ENCODE assay signal across 8 mouse cellular contexts in genomic region chr11:97556569-97557408, GRCm38 (mm10). TPM values are rescaled to one million over a fixed set of nuclear protein-coding genes. Genes with fewer than 3 reads are reported as not detected.
DNase-seq lines count a peak whose midpoint lies in the region; ATAC-seq and TF ChIP-seq lines count a peak whose summit lies in the region.

No protein-coding gene starts in this region.

- no peak for TF ChIP-seq POLR2A in bone marrow macrophage, adult 2 months (IDR thresholded peaks at IDR 0.05; ENCODE audit: borderline replicate concordance, low read depth, low read length)

- H3K9me3 ChIP-seq in forebrain, embryonic 14.5 days (replicated peaks; ENCODE audit: control insufficient read depth, low read length) = no peaks in the 10 kb centered on the region
- no peaks in the 10 kb centered on the region for H3K9me3 ChIP-seq in lung, embryonic 16.5 days (ENCODE audit: control insufficient read depth, low read length)

- ATAC-seq in forebrain, embryonic 14.5 days = peak; percentile 47; the same call in 1 of the 2 replicates
- ATAC-seq in lung, embryonic 16.5 days (ENCODE audit: low read depth) = 0 out of 2 replicates have a peak, but pooled peaks have one; percentile 32
- ATAC-seq in activated CD4-positive, CD25-positive, alpha-beta regulatory T cell, adult 4 months = no peak

- H3K4me3 ChIP-seq in bone marrow macrophage, adult 2 months (ENCODE audit: insufficient read depth, low read length) = no peak overlapping the region
- H3K4me3 ChIP-seq in forebrain, embryonic 14.5 days (ENCODE audit: low read depth, low read length) = no peak overlapping the region
- H3K4me3 ChIP-seq in lung, embryonic 16.5 days (ENCODE audit: low read length) = no peak overlapping the region

- TF ChIP-seq CTCF in bone marrow macrophage, adult 2 months (IDR thresholded peaks at IDR 0.05; ENCODE audit: low read depth, low read length) = peak; percentile 78

- H3K36me3 ChIP-seq in forebrain, embryonic 14.5 days (ENCODE audit: control insufficient read depth, insufficient read depth, low read length) = no peaks in the 10 kb centered on the region
- H3K36me3 ChIP-seq in lung, embryonic 16.5 days (ENCODE audit: control insufficient read depth, insufficient read depth, low read length) = no peaks in the 10 kb centered on the region

- no peak overlapping the region for H3K4me2 ChIP-seq in forebrain, embryonic 14.5 days (ENCODE audit: low read length)
- no peak overlapping the region for H3K4me2 ChIP-seq in lung, embryonic 16.5 days (ENCODE audit: low read depth, low read length)

- WGBS in forebrain, embryonic 14.5 days = 9% methylated on average over 7 of the region's 7 CpGs
- 24% methylated on average over 7 of the region's 7 CpGs for WGBS in lung, embryonic 16.5 days

- no peaks in the 10 kb centered on the region for H3K4me1 ChIP-seq in bone marrow macrophage, adult 2 months (ENCODE audit: control insufficient read depth, insufficient read depth, low read length)
- peaks cover 42% of the 10 kb centered on the region for H3K4me1 ChIP-seq in forebrain, embryonic 14.5 days (ENCODE audit: control insufficient read depth, insufficient read depth, low read length)
- H3K4me1 ChIP-seq in lung, embryonic 16.5 days (replicated peaks; ENCODE audit: control insufficient read depth, insufficient read depth, low read length) = no peaks in the 10 kb centered on the region

- H3K9ac ChIP-seq in forebrain, embryonic 14.5 days (ENCODE audit: low read length) = peak overlapping the region; percentile 4; the same call in 1 of the 2 replicates
- H3K9ac ChIP-seq in lung, embryonic 16.5 days (ENCODE audit: low read length) = no peak overlapping the region

- peak; percentile 67 for DNase-seq in ovary, postnatal 36 days (ENCODE audit: low spot score)
- DNase-seq in ovary, postnatal 14 days (ENCODE audit: low spot score) = no peak
- DNase-seq in forebrain, embryonic 14.5 days (ENCODE audit: low spot score) = peak; percentile 73
- peak; percentile 75 for DNase-seq in induced T-regulatory cell, adult 2 months (ENCODE audit: low read depth)
- peak; percentile 41 for DNase-seq in skeletal muscle tissue, adult 2 months (ENCODE audit: low read depth, low spot score)

- H3K27me3 ChIP-seq in forebrain, embryonic 14.5 days (replicated peaks; ENCODE audit: control insufficient read depth, insufficient read depth, low read length) = no peaks in the 10 kb centered on the region
- peaks cover 9% of the 10 kb centered on the region for H3K27me3 ChIP-seq in lung, embryonic 16.5 days (ENCODE audit: control insufficient read depth, insufficient read depth, low read depth, low read length)

- no peak overlapping the region for H3K27ac ChIP-seq in bone marrow macrophage, adult 2 months (ENCODE audit: insufficient read depth, low read depth, low read length)
- peak overlapping the region; percentile 21; the same call in 1 of the 2 replicates for H3K27ac ChIP-seq in forebrain, embryonic 14.5 days (ENCODE audit: low read depth, low read length)
- no peak overlapping the region for H3K27ac ChIP-seq in lung, embryonic 16.5 days (ENCODE audit: low read length)

RNA-seq across cellular contexts. Expression of gene Srcin1, which starts 19.2 kb away (rescaled TPM):
- not detected in 2 replicates for polyA plus RNA-seq in bone marrow macrophage, adult 2 months (2012; ENCODE audit: insufficient read depth, insufficient read length, missing spikeins)
- 5.6 and 6.4 TPM in 2 replicates for polyA plus RNA-seq in forebrain, embryonic 14.5 days (2014; fragmentation: Nextera tagmentation; extraction: Ambion mirVana)
- 0.70 and 0.83 TPM in 2 replicates for polyA plus RNA-seq in lung, embryonic 16.5 days (2015; fragmentation: Nextera tagmentation; extraction: Ambion mirVana)
- not detected for polyA plus RNA-seq in activated CD4-positive, CD25-positive, alpha-beta regulatory T cell, adult 4 months (2017; shearing (Covaris generic))

RNA-seq across cellular contexts. Expression of gene 4933428G20Rik, which starts 56.6 kb away (rescaled TPM):
- not detected in 2 replicates for polyA plus RNA-seq in bone marrow macrophage, adult 2 months (2012; ENCODE audit: insufficient read depth, insufficient read length, missing spikeins)
- 0.40 TPM in 1 of 2 replicates, not detected in the other for polyA plus RNA-seq in forebrain, embryonic 14.5 days (2014; fragmentation: Nextera tagmentation; extraction: Ambion mirVana)
- polyA plus RNA-seq in lung, embryonic 16.5 days (2015; fragmentation: Nextera tagmentation; extraction: Ambion mirVana) = 0.74 and 0.87 TPM in 2 replicates
- polyA plus RNA-seq in activated CD4-positive, CD25-positive, alpha-beta regulatory T cell, adult 4 months (2017; shearing (Covaris generic)) = not detected
